Mouse (Mus musculus): Measurements from ENCODE around the gene Stk32b. TPM values are rescaled to one million over a fixed set of nuclear protein-coding genes. Genes with fewer than 3 reads are reported as not detected.

Gene Stk32b
- polyA plus RNA-seq, 1 experiment, result not detected

DNA sequence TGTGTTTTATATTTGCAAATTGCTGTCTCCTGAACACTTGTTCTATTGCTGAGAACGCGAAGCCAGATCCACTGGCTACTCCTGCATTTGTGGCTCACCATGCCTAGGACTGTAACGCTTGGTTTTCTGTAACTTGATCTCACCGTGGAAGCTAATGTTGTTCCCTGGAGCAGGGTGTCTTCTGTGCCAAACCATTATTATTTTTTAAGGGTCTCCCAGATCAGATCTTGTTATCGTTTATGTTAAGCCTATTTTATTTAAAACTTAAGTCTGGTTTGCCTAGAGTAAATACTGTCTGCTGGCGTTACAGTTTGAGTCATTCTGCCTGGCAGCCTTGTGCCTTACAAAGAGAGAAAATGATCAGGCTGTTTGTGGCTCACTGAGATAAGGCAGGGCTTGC is 3.7 kb upstream of the Stk32b start:
- Histone ChIP-seq H3ac (ENCODE audit: control insufficient read depth, insufficient read length, low read depth) (no peak overlapping the region), H3K4me3 (ENCODE audit: insufficient read depth, poor library complexity, severe bottlenecking) (no peak overlapping the region), H3K36me3 (ENCODE audit: control insufficient read depth, insufficient read depth) (no peaks in the 10 kb centered on the region), H3K79me3 (ENCODE audit: low read depth) (no peaks in the 10 kb centered on the region), H3K27me3 (ENCODE audit: control insufficient read depth, insufficient read depth, insufficient read length) (peaks cover 36% of the 10 kb centered on the region), H3K79me2 (ENCODE audit: control insufficient read depth, insufficient read depth) (no peaks in the 10 kb centered on the region)
- TF ChIP-seq CEBPB (IDR thresholded peaks at IDR 0.05; ENCODE audit: low read depth), result no peak
- TF ChIP-seq CTCF (IDR thresholded peaks at IDR 0.05; ENCODE audit: control insufficient read depth, insufficient read depth, insufficient read length), result no peak
- TF ChIP-seq MAX (IDR thresholded peaks at IDR 0.05), result no peak
- no peak for TF ChIP-seq MYOG (IDR thresholded peaks at IDR 0.05; ENCODE audit: control insufficient read depth, extremely low read depth, insufficient read length)
- TF ChIP-seq MYOD1 (IDR thresholded peaks at IDR 0.05; ENCODE audit: control insufficient read depth, insufficient read length, low read depth), result no peak
- no peak for TF ChIP-seq USF1 (IDR thresholded peaks at IDR 0.05; ENCODE audit: low read depth)
- no peak for TF ChIP-seq FOSL1 (IDR thresholded peaks at IDR 0.05; ENCODE audit: insufficient read depth, low read length, poor library complexity, severe bottlenecking)

- no peaks in the 10 kb centered on the region for H3K79me3 ChIP-seq (ENCODE audit: low read depth)
- H3K4me3 ChIP-seq (ENCODE audit: insufficient read depth, poor library complexity, severe bottlenecking), result no peak overlapping the region
- H3K27me3 ChIP-seq (ENCODE audit: control insufficient read depth, insufficient read depth, insufficient read length), result peaks cover 44% of the 10 kb centered on the region
- H3ac ChIP-seq (ENCODE audit: control insufficient read depth, insufficient read length, low read depth), result no peak overlapping the region
- H3K79me2 ChIP-seq (ENCODE audit: control insufficient read depth, insufficient read depth), result no peaks in the 10 kb centered on the region
- H3K36me3 ChIP-seq (ENCODE audit: control insufficient read depth, insufficient read depth), result no peaks in the 10 kb centered on the region
- TF ChIP-seq CTCF (IDR thresholded peaks at IDR 0.05; ENCODE audit: control insufficient read depth, insufficient read depth, insufficient read length), result peak; percentile 43
- TF ChIP-seq MYOD1 (IDR thresholded peaks at IDR 0.05; ENCODE audit: control insufficient read depth, insufficient read length, low read depth), result no peak
- TF ChIP-seq CEBPB (IDR thresholded peaks at IDR 0.05; ENCODE audit: low read depth), result no peak
- TF ChIP-seq USF1 (IDR thresholded peaks at IDR 0.05; ENCODE audit: low read depth), result no peak
- TF ChIP-seq MAX (IDR thresholded peaks at IDR 0.05), result no peak
- TF ChIP-seq MYOG (IDR thresholded peaks at IDR 0.05; ENCODE audit: control insufficient read depth, extremely low read depth, insufficient read length), result no peak
Measured at GRCm38 (mm10) chr5:37717384-37717963, 503 bp upstream of the Stk32b start.

DNA sequence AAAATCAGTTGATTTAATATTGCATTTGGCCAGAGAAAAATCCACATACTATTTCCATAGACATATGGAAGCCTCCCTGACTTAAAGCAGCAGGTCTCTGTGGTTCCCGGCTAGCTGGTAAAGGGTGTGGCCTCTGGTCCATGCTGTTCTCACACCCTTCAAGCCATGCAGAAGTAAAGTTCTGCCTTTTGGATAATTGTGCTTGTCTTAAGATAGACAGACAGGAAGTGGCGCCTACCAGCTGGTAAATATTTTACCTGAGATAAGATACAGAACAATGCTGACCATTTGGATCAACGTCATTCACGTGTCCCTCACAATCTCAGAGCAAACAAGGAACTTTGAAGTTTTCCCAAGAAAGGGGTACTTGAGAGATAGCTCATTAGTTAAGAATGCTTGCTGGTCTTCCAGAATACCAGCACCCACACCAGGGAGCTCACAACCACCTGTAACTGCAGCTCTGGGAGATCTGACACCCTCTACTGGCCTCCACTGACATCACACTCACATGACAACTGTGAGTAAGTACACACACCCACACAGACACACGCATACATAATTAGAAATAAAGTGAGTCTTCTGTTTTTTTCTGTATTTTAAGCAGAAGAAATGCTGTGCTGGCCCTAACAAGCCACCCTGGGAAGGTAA is 7.6 kb downstream of the Stk32b start:
- no peak overlapping the region for H3ac ChIP-seq (ENCODE audit: control insufficient read depth, insufficient read length, low read depth)
- H3K36me3 ChIP-seq (ENCODE audit: control insufficient read depth, insufficient read depth), result no peaks in the 10 kb centered on the region
- H3K79me3 ChIP-seq (ENCODE audit: low read depth), result no peaks in the 10 kb centered on the region
- TF ChIP-seq CEBPB (IDR thresholded peaks at IDR 0.05; ENCODE audit: low read depth) (no peak), MYOG (IDR thresholded peaks at IDR 0.05; ENCODE audit: control insufficient read depth, extremely low read depth, insufficient read length) (no peak), MYOD1 (IDR thresholded peaks at IDR 0.05; ENCODE audit: control insufficient read depth, insufficient read length, low read depth) (no peak), FOSL1 (IDR thresholded peaks at IDR 0.05; ENCODE audit: insufficient read depth, low read length, poor library complexity, severe bottlenecking) (no peak), USF1 (IDR thresholded peaks at IDR 0.05; ENCODE audit: low read depth) (no peak), CTCF (IDR thresholded peaks at IDR 0.05; ENCODE audit: control insufficient read depth, insufficient read depth, insufficient read length) (no peak), MAX (IDR thresholded peaks at IDR 0.05) (no peak)
- H3K27me3 ChIP-seq (ENCODE audit: control insufficient read depth, insufficient read depth, insufficient read length), result peaks cover 8% of the 10 kb centered on the region
- no peak overlapping the region for H3K4me3 ChIP-seq (ENCODE audit: insufficient read depth, poor library complexity, severe bottlenecking)
- no peaks in the 10 kb centered on the region for H3K79me2 ChIP-seq (ENCODE audit: control insufficient read depth, insufficient read depth)

GRCm38 (mm10) chr5:37708124-37708523 is 8.8 kb downstream of the Stk32b start:
- Histone ChIP-seq H3K79me2 (ENCODE audit: control insufficient read depth, insufficient read depth) (no peaks in the 10 kb centered on the region), H3K79me3 (ENCODE audit: low read depth) (no peaks in the 10 kb centered on the region), H3K27me3 (ENCODE audit: control insufficient read depth, insufficient read depth, insufficient read length) (no peaks in the 10 kb centered on the region), H3K36me3 (ENCODE audit: control insufficient read depth, insufficient read depth) (no peaks in the 10 kb centered on the region), H3ac (ENCODE audit: control insufficient read depth, insufficient read length, low read depth) (no peak overlapping the region), H3K4me3 (ENCODE audit: insufficient read depth, poor library complexity, severe bottlenecking) (no peak overlapping the region)
- no peak for TF ChIP-seq FOSL1 (IDR thresholded peaks at IDR 0.05; ENCODE audit: insufficient read depth, low read length, poor library complexity, severe bottlenecking)
- no peak for TF ChIP-seq CTCF (IDR thresholded peaks at IDR 0.05; ENCODE audit: control insufficient read depth, insufficient read depth, insufficient read length)
- no peak for TF ChIP-seq MAX (IDR thresholded peaks at IDR 0.05)
- no peak for TF ChIP-seq CEBPB (IDR thresholded peaks at IDR 0.05; ENCODE audit: low read depth)
- no peak for TF ChIP-seq MYOG (IDR thresholded peaks at IDR 0.05; ENCODE audit: control insufficient read depth, extremely low read depth, insufficient read length)
- no peak for TF ChIP-seq MYOD1 (IDR thresholded peaks at IDR 0.05; ENCODE audit: control insufficient read depth, insufficient read length, low read depth)
- no peak for TF ChIP-seq USF1 (IDR thresholded peaks at IDR 0.05; ENCODE audit: low read depth)

DNA sequence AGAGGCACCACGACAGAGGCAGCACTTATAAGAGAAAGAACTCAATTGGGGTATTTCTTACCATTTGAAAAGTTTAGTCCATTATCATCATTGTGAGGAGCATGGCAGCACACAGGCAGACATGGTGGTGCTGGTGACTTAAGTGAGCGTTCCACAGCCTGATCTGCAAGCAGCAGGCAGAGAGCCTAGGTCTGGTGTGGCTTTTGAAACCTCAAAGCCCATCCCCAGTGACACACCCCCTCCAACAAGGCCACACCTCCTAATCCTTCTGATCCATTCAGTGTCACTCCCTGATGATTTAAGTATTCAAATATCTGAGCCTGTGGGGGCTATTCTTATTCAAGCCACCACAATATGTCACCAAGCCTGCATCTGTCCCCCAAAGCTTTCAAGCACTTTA is 12.0 kb downstream of the Stk32b start:
- Histone ChIP-seq H3K36me3 (ENCODE audit: control insufficient read depth, insufficient read depth) (no peaks in the 10 kb centered on the region), H3K4me3 (ENCODE audit: insufficient read depth, poor library complexity, severe bottlenecking) (no peak overlapping the region), H3K79me3 (ENCODE audit: low read depth) (no peaks in the 10 kb centered on the region), H3K79me2 (ENCODE audit: control insufficient read depth, insufficient read depth) (no peaks in the 10 kb centered on the region), H3K27me3 (ENCODE audit: control insufficient read depth, insufficient read depth, insufficient read length) (no peaks in the 10 kb centered on the region), H3ac (ENCODE audit: control insufficient read depth, insufficient read length, low read depth) (no peak overlapping the region)
- TF ChIP-seq MAX (IDR thresholded peaks at IDR 0.05) (no peak), FOSL1 (IDR thresholded peaks at IDR 0.05; ENCODE audit: insufficient read depth, low read length, poor library complexity, severe bottlenecking) (no peak), CTCF (IDR thresholded peaks at IDR 0.05; ENCODE audit: control insufficient read depth, insufficient read depth, insufficient read length) (no peak), MYOG (IDR thresholded peaks at IDR 0.05; ENCODE audit: control insufficient read depth, extremely low read depth, insufficient read length) (no peak), CEBPB (IDR thresholded peaks at IDR 0.05; ENCODE audit: low read depth) (no peak), MYOD1 (IDR thresholded peaks at IDR 0.05; ENCODE audit: control insufficient read depth, insufficient read length, low read depth) (no peak)

All from C2C12 (cell line).